Mouse (Mus musculus): ENCODE results near the gene Sdc4.

Sdc4 gene

DNA sequence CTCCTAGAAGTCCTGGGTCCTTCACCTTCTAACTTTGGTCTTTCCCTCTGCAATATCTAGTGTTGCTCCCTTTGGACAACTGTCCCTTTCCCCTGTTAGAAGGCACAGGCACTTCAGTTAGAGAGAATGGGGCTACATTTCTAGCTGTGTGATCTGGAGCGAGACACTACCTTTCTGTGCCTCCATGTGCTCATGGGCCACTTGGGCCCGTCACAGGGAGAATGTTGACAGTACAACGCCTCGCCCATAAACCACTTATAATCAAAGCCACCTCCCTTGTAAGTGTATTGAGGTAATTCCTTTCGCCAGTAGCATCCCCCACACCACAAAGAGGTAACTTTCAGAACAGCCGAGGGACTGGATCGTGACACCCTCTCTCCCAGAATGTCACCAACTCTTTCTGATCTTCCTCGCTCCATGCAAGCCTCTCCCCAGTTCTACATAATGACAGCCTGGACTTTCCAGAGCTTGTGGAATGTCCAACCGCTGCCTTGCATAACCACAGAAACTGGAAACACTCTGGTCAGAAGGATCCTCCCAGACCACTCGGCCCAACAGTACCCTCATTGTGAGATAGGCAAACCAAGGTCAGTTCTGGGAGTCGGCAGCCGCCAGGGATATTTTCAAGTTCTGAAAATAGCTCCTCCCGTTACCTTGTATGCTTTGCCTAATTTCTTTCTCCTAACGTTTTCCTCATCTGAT is 5.8 kb upstream of the Sdc4 start:
- DNase-seq (ENCODE audit: low spot score in 2 of 2), result no peak

GRCm38 (mm10) chr2:164448921-164449320 is 5.2 kb upstream of the Sdc4 start:
- DNase-seq (ENCODE audit: low spot score in 2 of 2), result no peak

DNA sequence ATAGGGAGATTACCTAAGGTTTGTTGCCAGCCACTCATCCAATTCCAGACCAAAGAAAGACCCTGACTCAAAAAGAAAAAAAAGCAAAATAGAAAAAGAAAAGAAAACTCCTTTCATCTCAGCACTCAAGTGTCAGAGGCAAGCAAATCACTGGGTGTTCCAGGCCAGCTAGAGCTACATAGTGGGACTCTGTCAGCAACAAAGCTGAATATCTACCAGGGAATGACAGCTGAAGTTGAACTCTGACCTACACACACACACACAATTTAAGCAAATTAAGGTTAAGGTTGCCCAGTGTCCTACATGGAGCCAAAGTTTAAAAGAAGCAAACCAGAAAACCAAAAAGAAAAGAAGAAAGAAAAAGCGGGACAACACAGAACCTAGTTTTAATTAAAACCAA is 4.5 kb upstream of the Sdc4 start:
- DNase-seq (ENCODE audit: low spot score in 2 of 2), result no peak

- DNase-seq (ENCODE audit: low spot score in 2 of 2), result no peak
Observed at GRCm38 (mm10) chr2:164446086-164446469, 2.4 kb upstream of the Sdc4 start.

DNA sequence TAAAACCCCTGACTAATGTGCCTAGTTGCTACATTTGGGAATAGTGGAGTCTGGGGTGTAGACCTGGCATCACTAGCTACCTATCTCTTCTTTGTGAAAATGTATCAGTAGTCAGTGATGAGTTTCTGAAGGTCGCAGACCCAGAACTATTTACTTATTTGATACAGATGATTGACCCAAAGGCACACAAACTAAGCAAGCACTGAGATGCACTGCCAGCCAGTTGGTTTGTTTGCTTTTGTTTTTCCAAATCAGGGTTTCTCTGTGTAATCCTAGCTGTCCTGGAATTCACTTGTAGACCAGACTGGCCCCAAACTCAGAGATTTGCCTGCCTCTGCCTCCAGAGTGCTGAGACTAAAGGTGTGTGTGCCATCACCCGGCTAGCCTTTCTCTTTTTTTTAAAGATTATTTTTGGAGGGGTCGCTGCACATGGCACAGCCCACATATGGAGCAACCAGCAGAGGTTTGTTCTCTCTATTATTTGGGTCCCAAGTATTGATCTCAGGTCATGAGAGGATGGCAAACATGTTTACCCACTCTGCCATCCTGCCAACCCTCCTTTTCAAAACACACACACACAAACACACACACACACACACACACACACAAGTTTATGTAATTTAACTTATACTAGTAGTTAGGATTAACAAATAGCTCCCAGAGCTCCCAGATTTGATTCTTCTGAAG is 1.9 kb upstream of the Sdc4 start:
- no peak for DNase-seq (ENCODE audit: low spot score in 2 of 2)

DNA sequence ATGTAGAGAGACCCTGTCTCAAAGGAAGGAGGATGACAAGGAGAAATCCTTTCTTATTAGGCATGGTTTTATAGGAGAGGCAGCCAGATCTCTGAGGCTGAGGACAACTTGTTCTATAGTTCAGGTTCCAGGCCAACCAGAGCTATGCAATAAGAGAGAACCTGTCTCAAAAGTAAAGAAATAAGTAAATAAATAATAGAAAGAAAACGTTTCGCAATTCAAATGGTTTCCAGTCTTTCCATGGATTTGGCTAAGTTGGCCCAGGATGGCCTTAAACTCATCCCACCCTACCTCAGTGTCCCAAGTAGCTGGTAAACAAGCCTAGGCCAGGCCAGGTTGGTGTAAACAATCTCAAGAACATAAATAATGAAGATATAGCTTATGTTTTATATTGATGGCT is 1.0 kb upstream of the Sdc4 start:
- no peak for DNase-seq (ENCODE audit: low spot score in 2 of 2)

- peak; percentile 57 to 76 for DNase-seq (ENCODE audit: low spot score in 2 of 2)
Observed at GRCm38 (mm10) chr2:164443051-164443437, 643 bp downstream of the Sdc4 start.

DNA sequence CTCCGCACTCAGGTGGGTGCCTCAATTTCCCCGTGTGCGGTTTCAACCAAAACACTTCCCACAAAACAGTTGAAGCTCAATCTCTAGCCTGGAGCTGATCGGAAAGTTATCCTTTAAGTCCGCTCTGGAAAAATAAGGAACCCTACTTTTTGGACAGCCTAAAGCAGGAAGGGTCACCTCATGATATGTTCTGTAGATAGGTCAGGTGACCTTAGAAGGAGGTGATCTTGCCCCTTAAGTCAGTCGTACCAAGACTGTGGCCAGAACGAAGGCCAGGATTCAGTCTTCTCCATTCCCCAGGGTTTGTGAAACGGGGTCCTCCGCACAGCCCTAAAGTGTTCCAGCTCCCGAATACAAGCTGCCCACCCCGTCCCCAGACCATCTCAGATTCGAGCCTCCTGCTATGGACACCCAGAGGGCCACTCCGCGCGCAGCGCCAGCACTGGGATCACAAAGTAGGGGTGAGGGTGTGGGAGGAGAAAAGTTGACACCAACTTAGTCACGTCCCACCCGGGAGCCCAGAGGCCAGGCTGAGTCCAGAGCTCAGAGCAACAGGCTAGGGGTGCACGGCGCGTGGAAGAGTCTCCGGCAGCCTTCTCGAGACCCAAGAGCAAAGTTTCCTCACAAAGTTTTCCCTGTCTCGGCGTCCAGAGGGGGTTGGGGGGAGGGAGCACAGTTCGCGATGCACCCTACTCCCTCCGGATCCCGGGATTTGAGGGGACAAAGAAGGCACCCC is 1.2 kb downstream of the Sdc4 start:
- no peak for DNase-seq (ENCODE audit: low spot score in 2 of 2)

GRCm38 (mm10) chr2:164441731-164442130 is 2.0 kb downstream of the Sdc4 start:
- no peak for DNase-seq (ENCODE audit: low spot score in 2 of 2)

- DNase-seq (ENCODE audit: low spot score in 2 of 2), result no peak
Observed at GRCm38 (mm10) chr2:164441155-164441554, 2.5 kb downstream of the Sdc4 start.

GRCm38 (mm10) chr2:164440314-164440713 is 3.4 kb downstream of the Sdc4 start:
- DNase-seq (ENCODE audit: low spot score in 2 of 2), result no peak

DNA sequence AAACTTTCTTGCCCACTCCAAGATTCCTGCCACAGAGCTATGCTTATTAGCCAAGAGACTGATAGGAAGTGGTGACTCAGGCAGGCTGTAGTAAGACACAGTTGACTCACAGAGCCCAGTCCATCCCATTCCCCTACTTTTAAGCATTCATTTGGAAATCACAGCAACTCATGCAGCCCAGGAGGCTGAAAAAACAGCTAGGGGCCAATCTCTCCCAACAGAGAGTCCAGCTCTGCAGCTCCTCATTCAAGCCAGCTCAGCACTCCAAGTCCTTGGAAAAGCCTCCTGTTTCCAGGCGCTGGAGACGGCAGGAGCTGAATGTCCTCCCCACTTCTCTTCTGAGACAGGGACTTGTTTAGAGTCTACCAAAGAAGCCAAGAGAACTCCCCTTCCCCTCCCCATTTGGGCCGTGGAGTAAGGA is 4.7 kb downstream of the Sdc4 start:
- peak in 1 of 2 experiments; percentile 25 for DNase-seq (ENCODE audit: low spot score in 2 of 2)

DNA sequence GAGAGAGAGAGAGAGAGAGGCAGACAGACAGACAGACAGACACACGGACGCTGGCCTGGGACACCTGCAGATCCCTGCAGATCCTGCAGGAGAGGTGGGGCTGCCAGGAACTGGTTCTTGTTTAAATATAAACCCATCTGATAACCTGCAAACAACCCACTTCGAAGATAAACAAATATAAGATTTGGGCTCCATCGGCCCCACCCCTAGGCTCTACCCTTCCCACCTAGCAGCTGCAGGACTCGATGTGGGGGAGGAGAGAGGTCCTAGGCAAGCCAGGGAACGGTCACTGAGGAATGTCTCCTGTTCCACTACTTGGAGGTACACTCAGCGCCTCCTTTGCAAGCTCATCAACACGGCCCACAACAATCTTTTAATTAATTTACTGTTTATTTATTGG is 5.4 kb downstream of the Sdc4 start:
- DNase-seq (ENCODE audit: low spot score in 2 of 2), result no peak

- DNase-seq (ENCODE audit: low spot score in 2 of 2), result no peak
Observed at GRCm38 (mm10) chr2:164437710-164438109, 6.0 kb downstream of the Sdc4 start.

DNA sequence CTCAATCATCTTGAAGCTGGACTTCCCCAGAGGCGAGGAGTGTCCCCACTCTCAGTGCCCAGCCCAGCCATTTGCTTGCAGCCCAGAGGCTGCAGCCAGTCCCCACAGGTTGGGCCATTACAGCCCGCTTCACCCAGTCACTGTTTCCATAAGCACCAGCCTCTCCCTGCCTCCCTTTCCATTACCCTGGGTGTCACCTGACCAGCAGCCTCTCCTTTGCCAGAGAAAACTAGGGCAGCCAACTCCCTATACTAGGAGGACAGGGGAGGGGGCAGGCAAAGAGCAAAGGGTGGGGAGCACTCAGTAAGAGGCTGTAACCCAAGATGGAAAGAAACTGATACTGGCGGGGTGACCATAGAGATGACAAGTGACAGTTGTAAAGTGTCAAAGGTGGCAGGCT is 6.7 kb downstream of the Sdc4 start:
- no peak for DNase-seq (ENCODE audit: low spot score in 2 of 2)

GRCm38 (mm10) chr2:164436215-164436913 is 7.3 kb downstream of the Sdc4 start:
- DNase-seq (ENCODE audit: low spot score in 2 of 2), result peak in 1 of 2 experiments; percentile 18

GRCm38 (mm10) chr2:164435216-164436090 is 8.2 kb downstream of the Sdc4 start:
- no peak for DNase-seq (ENCODE audit: low spot score in 2 of 2)

DNA sequence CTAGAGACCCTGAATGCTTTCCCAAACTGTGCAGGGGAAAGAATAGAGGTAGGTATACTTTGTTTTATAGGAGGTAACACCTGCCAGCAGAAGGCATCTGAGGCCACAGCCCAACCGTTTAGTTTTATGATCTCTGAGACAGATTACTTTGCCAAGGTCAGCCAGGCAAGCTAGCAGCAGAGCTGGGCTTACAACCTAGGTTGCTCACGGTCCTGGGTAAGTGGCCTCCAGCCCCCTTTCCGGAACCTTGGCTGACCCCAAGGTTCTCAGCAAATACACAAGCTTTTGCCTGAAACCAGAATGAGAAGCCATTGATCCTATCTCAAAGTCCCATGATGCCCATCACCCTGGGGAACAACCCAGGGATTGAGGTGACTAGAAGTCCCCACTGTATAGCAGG is 9.0 kb downstream of the Sdc4 start:
- no peak for DNase-seq (ENCODE audit: low spot score in 2 of 2)

GRCm38 (mm10) chr2:164433278-164433895 is 10.3 kb downstream of the Sdc4 start:
- no peak for DNase-seq (ENCODE audit: low spot score in 2 of 2)

DNA sequence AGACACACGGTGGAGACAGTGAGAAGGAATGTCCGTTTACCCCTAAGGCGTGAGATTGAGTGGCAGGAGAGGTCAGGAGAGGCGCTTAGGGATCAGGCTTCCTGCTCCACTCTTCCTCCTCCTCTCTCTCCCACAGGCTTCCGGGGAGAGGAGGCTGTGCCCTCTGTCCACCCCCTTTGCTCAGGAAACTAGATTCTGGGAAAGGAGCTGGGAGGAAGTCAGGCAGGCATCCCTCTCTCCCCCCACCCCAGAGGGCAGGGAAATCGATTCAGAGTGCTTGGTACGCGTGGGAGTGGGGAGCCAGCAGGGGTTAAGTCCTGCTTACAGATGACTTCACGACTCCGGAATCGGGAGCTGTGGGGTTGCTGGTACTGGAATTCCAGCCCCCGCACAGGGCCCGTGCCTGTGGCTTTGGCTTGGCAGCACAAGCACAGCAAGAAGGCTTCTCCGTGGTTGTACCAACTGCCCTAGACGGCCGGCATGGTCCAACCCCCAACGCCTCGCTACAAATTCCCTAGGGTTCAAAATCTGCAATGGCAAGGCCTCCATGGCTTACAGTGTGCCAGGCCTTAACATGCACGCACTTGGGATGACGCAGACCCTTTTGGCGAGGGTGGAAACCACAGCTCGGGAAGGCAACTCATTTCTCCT is 11.0 kb downstream of the Sdc4 start:
- DNase-seq (ENCODE audit: low spot score in 2 of 2), result no peak

All from right cerebral cortex, adult 2 months (tissue).